Mouse (Mus musculus): ENCODE results near the gene AU040320. TPM values are rescaled to one million over a fixed set of nuclear protein-coding genes. Genes with fewer than 3 reads are reported as not detected.

The AU040320 gene
- total and polyA plus RNA-seq, 3 experiments, result 3.0 to 17.0 (median 15.2) TPM

DNA sequence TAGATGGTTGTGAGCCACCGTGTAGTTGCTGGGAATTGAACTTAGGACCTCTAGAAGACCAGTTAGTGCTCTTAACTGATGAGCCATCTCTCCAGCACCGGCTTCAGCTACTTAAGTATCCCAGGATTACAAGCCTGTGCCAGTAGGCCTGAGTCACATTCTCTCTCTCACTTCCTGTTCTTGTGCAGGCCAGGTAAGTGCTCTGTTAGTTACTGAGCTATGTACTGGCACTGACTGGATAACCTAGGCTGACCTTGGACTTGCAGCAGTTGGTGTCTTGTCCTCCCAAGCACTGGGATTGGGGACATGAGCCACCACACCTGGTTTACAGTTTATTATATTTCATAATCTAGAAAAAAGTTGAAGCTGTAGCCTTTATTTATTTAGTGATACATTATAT lies 10.1 kb downstream of the AU040320 start:
- in situ Hi-C loops (cut with MboI; ENCODE audit: low pct_ligation_motif_present, low pct_unique_long_range_greater_than_20kb, low sequenced_read_pairs), result no loop called here
- DNase-seq (ENCODE audit: extremely low read depth), result no peak
- Histone ChIP-seq H3K27me3 (replicated peaks) (no peaks in the 10 kb centered on the region), H3K4me1 (ENCODE audit: control insufficient read depth in 1 of 2, insufficient read depth in 2 of 2) (peaks cover 0 to 13% of the 10 kb centered on the region in 2 experiments; a peak in 2 of 4 replicates), H3K36me3 (replicated peaks in 1 of 2; ENCODE audit: control insufficient read depth in 1 of 2, insufficient read depth in 1 of 2, low read length in 1 of 2) (peaks cover 7 to 36% of the 10 kb centered on the region in 2 experiments), H3K79me2 (replicated peaks; ENCODE audit: control insufficient read depth, extremely low read depth, insufficient read depth, poor library complexity, severe bottlenecking) (no peaks in the 10 kb centered on the region), H3K27ac (ENCODE audit: insufficient read depth, low read depth) (no peak overlapping the region), H3K9me3 (replicated peaks; ENCODE audit: low read length) (no peaks in the 10 kb centered on the region), H3K4me2 (ENCODE audit: insufficient read depth, low read depth, poor library complexity, severe bottlenecking) (no peak overlapping the region), H3K9ac (ENCODE audit: insufficient read depth, low read depth) (no peak overlapping the region), H3K4me3 (replicated peaks in 1 of 3; ENCODE audit: low read depth in 2 of 3, low read length in 2 of 3, poor library complexity in 1 of 3) (no peak overlapping the region)
- TF ChIP-seq MAZ (IDR thresholded peaks at IDR 0.05; ENCODE audit: low read depth, low read length), result no peak
- TF ChIP-seq ZC3H11A (IDR thresholded peaks at IDR 0.05; ENCODE audit: low read depth, low read length), result no peak
- no peak for TF ChIP-seq MAX (IDR thresholded peaks at IDR 0.05; ENCODE audit: low read length)
- no peak for TF ChIP-seq IRF4 (IDR thresholded peaks at IDR 0.05; ENCODE audit: low read depth, low read length)
- no peak for TF ChIP-seq PAX5 (IDR thresholded peaks at IDR 0.05; ENCODE audit: low read length)
- TF ChIP-seq NRF1 (IDR thresholded peaks at IDR 0.05; ENCODE audit: low read depth, low read length), result no peak
- no peak for TF ChIP-seq MAFK (IDR thresholded peaks at IDR 0.05; ENCODE audit: insufficient replicate concordance, low read length)
- TF ChIP-seq TCF12 (IDR thresholded peaks at IDR 0.05; ENCODE audit: low read depth, low read length), result no peak
- no peak for TF ChIP-seq USF1 (IDR thresholded peaks at IDR 0.05; ENCODE audit: low read depth, low read length)
- TF ChIP-seq JUN (IDR thresholded peaks at IDR 0.05; ENCODE audit: insufficient read depth, low read depth, low read length), result no peak
- TF ChIP-seq SMC3 (IDR thresholded peaks at IDR 0.05; ENCODE audit: low read depth, low read length), result no peak
- TF ChIP-seq CHD2 (IDR thresholded peaks at IDR 0.05; ENCODE audit: low read length), result no peak
- TF ChIP-seq KAT2A (IDR thresholded peaks at IDR 0.05; ENCODE audit: insufficient replicate concordance, low read length), result no peak
- TF ChIP-seq ZMIZ1 (IDR thresholded peaks at IDR 0.05; ENCODE audit: low read depth, low read length), result no peak
- no peak for TF ChIP-seq RCOR1 (conservative IDR thresholded peaks at IDR 0.05; ENCODE audit: low read depth, low read length)
- no peak for TF ChIP-seq CHD1 (IDR thresholded peaks at IDR 0.05; ENCODE audit: low read depth, low read length)
- TF ChIP-seq NELFE (IDR thresholded peaks at IDR 0.05; ENCODE audit: low read depth, low read length), result no peak
- no peak for TF ChIP-seq HCFC1 (IDR thresholded peaks at IDR 0.05; ENCODE audit: low read depth, low read length)
- TF ChIP-seq ZNF384 (IDR thresholded peaks at IDR 0.05; ENCODE audit: low read depth, low read length), result no peak
- TF ChIP-seq MEF2A (IDR thresholded peaks at IDR 0.05; ENCODE audit: borderline replicate concordance, low read depth, low read length), result no peak
- dilution Hi-C loops (cut with MboI; ENCODE audit: extremely low pct_ligation_motif_present, extremely low pct_unique_long_range_greater_than_20kb, low sequenced_read_pairs), result no loop called here

- Histone ChIP-seq H3K4me3 (replicated peaks in 1 of 3; ENCODE audit: low read depth in 2 of 3, low read length in 2 of 3, poor library complexity in 1 of 3) (no peak overlapping the region), H3K27me3 (replicated peaks) (no peaks in the 10 kb centered on the region), H3K36me3 (replicated peaks in 1 of 2; ENCODE audit: control insufficient read depth in 1 of 2, insufficient read depth in 1 of 2, low read length in 1 of 2) (peaks cover 6 to 33% of the 10 kb centered on the region in 2 experiments), H3K79me2 (replicated peaks; ENCODE audit: control insufficient read depth, extremely low read depth, insufficient read depth, poor library complexity, severe bottlenecking) (no peaks in the 10 kb centered on the region), H3K9ac (ENCODE audit: insufficient read depth, low read depth) (no peak overlapping the region), H3K4me2 (ENCODE audit: insufficient read depth, low read depth, poor library complexity, severe bottlenecking) (no peak overlapping the region), H3K4me1 (ENCODE audit: control insufficient read depth in 1 of 2, insufficient read depth in 2 of 2) (peaks cover 0 to 6% of the 10 kb centered on the region in 2 experiments; a peak in 1 of 4 replicates), H3K27ac (ENCODE audit: insufficient read depth, low read depth) (no peak overlapping the region), H3K9me3 (replicated peaks; ENCODE audit: low read length) (no peaks in the 10 kb centered on the region)
- TF ChIP-seq SIN3A (IDR thresholded peaks at IDR 0.05; ENCODE audit: low read length) (no peak), USF1 (IDR thresholded peaks at IDR 0.05; ENCODE audit: low read depth, low read length) (no peak), ETS1 (conservative IDR thresholded peaks at IDR 0.05; ENCODE audit: low read depth, low read length) (no peak), MAFK (IDR thresholded peaks at IDR 0.05; ENCODE audit: insufficient replicate concordance, low read length) (no peak), TBP (conservative IDR thresholded peaks at IDR 0.05; ENCODE audit: low read depth, low read length) (no peak), MAX (IDR thresholded peaks at IDR 0.05; ENCODE audit: low read length) (no peak), IRF4 (IDR thresholded peaks at IDR 0.05; ENCODE audit: low read depth, low read length) (no peak), CHD1 (IDR thresholded peaks at IDR 0.05; ENCODE audit: low read depth, low read length) (no peak), ZNF384 (IDR thresholded peaks at IDR 0.05; ENCODE audit: low read depth, low read length) (no peak), ZMIZ1 (IDR thresholded peaks at IDR 0.05; ENCODE audit: low read depth, low read length) (no peak), BHLHE40 (IDR thresholded peaks at IDR 0.05; ENCODE audit: low read depth, low read length) (no peak), EP300 (IDR thresholded peaks at IDR 0.05; ENCODE audit: low read length) (no peak), ZKSCAN1 (IDR thresholded peaks at IDR 0.05; ENCODE audit: borderline replicate concordance, low read depth, low read length) (no peak), SMC3 (IDR thresholded peaks at IDR 0.05; ENCODE audit: low read depth, low read length) (no peak), MYC (IDR thresholded peaks at IDR 0.05; ENCODE audit: low read depth, low read length) (no peak), ELF1 (IDR thresholded peaks at IDR 0.05; ENCODE audit: low read depth, low read length) (no peak)
- no peak for DNase-seq (ENCODE audit: extremely low read depth)
- dilution Hi-C loops (cut with MboI; ENCODE audit: extremely low pct_ligation_motif_present, extremely low pct_unique_long_range_greater_than_20kb, low sequenced_read_pairs), result no loop called here
- in situ Hi-C loops (cut with MboI; ENCODE audit: low pct_ligation_motif_present, low pct_unique_long_range_greater_than_20kb, low sequenced_read_pairs), result no loop called here
Measured at GRCm38 (mm10) chr4:126769800-126770563, 16.6 kb downstream of the AU040320 start.
